Mouse (Mus musculus) right cerebral cortex, adult 2 months (tissue): ENCODE measurements around the gene Fam19a2.

ENCODE experiments used
- DNase-seq, 2 experiments: peaks; one replicate each; pipeline ENCODE4 v3.0.0; 2021 to 2022; ENCODE audit warnings: low spot score in 2 of 2

Gene Fam19a2

DNA sequence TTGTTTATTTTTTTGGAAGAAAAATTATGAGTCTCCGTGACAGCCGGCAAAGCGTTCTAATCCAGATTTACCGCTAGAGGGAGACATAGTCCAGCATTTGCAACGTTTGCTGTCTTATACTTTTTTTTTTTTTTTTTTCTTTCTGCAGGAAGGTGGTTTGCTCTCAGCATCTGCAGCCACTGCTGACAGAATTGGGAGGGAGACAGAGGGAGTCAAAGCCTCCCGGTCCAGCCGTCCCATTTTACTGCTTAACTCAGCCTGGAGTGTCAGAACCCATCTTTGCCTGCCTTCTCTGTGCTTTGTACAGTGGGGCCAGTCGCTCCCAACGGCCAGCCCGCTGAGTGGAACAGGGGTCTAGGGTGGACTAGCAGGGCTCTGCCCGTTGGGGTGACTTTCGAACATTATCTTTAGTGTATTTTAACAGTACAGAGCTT, at the start of gene Fam19a2:
TSS of gene Fam19a2 (plus strand) at position 121 of the 434 bp plus-strand sequence.
- DNase-seq: peak; percentile 60 to 74

- DNase-seq: no peak
Measured at GRCm38 (mm10) chr10:123222785-123223184, 41.0 kb upstream of the Fam19a2 start.

- no peak for DNase-seq
Measured at GRCm38 (mm10) chr10:123229420-123229819, 34.4 kb upstream of the Fam19a2 start.

DNA sequence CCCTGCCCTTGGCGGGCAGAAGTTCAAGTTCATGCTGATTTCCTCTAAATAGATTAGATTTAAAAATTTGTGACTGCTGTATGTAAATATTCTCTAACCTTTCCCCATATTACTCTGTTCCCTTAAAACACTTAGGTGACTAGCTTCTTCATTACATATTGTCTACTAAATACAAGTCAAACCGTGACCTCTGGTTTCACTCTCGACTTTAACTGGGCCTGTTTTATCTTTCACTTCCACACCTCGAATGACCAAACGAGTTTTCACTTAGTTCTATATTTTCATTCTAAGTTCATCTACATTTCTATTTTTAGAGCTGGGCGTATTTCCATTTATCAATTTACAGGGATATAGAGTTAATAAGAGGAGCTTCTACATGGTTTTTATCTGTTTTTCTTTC, 15.7 kb upstream of the Fam19a2 start:
- DNase-seq: no peak

DNA sequence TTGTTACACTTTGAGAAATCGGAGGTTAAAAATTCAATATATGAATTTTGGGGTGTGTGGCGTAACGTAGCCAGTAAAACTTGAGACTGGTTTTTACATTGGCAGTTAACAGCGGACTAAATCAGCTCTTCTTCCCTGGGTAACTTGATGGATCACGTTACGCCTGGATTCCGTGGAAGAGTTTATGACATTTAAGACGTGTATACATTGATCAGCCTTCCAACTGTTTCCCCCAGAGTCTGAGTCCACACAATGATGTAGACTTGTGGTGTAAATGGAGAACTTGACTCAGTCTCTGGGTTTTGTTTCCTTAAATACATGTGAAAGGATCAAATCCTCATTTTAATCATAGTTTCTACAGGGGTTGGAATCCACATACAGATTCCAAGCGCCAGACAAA, 11.9 kb upstream of the Fam19a2 start:
- DNase-seq: no peak

DNA sequence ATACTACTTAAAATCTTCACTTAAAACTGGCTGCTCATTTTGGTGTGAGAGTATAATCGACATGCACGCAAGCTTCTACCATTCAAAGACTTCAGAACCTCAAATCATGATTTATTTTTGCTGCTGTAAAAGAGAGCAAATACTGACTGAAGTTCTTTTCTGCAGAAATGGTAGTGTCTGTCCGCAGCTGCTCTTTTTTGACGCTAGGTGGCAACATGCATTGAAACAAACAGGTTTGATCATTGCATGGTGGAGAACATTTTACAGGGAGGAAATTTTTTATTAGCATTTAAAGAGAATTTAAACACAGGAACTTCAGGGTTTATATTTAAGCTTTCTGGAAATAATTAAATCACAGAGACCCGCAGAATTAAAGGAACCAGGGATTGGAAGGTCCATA, 9.5 kb upstream of the Fam19a2 start:
- peak; percentile 37 to 52 for DNase-seq

DNA sequence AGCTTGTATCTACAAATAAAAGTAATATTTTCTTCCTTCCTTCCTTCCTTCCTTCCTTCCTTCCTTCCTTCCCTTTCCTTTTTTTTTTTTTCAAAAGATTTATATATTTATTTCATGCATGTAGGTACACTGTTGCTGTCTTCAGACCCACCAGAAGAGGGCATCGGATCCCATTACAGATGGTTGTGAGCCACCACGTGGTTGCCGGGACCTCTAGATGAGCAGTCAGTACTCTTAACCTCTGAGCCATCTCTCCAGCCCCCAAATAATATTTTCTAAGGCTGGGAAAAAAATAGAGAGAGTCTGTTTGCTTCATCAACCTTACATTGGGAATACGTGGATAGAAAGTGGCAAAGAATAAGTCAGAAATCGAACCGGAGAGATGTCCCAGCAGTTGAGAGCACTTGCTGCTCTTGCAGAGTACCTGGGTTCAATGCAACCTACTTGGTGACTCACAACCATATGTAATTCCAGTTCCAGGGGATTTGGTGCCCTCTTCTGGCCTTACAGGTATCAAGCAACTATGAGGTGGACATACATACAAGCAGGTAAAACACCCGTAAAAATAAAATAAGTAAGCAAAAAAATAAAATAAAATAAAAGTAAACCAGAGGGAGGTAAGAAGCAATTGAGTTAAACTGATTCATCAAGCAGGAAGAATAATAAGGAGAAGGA, 8.0 kb upstream of the Fam19a2 start:
- DNase-seq: no peak

DNA sequence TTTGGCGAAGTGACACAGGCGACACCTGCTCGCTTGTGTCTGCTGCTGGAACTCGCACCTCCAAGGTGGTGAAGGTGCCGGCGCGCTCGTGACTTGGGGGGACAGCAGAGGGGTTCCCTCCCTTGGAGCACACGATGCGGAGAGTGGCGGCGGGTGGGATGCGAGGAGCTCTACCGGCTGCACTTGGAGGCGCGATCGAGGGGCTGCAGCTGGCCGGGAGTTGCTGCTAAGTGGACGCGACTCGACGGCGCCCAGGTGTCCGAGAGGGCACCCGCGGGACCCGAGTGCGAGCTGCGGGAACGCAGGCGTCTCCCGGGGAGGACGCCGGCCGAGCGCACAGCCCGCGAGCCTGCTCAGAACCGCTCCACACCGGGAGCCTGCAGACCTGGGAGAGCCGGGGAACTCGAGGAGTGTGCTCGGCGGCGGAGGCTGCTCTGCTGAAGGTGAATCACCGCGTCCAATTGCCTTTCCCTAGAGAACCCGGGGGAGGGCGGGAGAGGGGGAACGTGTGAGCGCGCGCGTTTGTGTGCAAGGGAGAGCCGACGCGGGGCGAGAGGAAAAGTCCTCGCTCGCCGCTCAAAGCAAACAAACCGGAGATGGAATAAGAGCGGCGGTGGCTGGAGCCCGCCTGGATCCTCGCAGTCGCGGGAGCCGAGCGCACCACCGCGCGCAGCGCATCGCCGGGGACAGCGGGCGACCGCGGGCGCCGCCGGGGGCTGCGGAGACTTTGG, 830 bp downstream of the Fam19a2 start:
- DNase-seq: peak; percentile 70 to 78

GRCm38 (mm10) chr10:123265241-123265790, 1.5 kb downstream of the Fam19a2 start:
- DNase-seq: peak; percentile 30 to 33

GRCm38 (mm10) chr10:123268568-123268967, 4.8 kb downstream of the Fam19a2 start:
- DNase-seq: peak; percentile 59 to 63

GRCm38 (mm10) chr10:123274554-123274953, 10.8 kb downstream of the Fam19a2 start:
- no peak for DNase-seq

DNA sequence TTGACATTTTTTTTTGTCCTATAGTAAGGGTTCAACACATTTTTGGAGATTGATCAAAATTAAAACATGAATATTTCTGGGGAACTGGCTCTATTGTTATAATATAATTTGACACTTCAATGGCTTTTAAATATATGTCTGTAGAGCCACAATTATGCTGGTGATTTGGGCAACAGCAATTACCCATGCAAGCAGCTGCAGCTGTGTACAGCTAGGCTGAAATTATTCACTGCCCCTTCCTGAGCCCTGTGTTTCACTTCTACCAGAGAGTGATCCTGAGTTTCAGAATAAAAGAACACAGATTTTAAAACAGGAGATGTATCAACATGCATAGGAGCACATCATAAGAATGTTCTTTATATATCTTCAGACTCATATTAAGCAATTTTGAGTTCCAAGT, 43.5 kb downstream of the Fam19a2 start:
- DNase-seq: no peak

DNA sequence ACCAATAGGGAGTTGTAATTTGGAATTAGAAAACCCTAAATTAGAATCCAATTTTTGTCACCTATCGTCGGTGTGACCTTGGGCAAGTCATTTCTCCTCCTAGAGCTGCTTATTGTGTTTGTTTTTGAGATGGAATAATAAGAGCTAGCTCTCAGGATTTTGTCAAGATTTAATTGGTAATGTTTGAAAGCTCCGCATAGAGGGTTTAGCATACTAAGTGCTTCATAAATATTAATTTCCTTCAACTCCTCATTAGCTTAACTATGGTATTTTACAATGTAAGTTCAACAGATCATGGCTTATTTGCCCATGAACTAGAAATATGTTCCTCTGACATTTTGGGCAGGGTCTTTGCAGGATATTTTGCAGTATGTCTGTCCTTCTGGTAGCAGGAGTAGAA, 62.5 kb downstream of the Fam19a2 start:
- no peak for DNase-seq

GRCm38 (mm10) chr10:123341280-123341679, 77.5 kb downstream of the Fam19a2 start:
- no peak for DNase-seq

- DNase-seq: peak; percentile 46 to 73
Measured at GRCm38 (mm10) chr10:123342591-123343236, 78.9 kb downstream of the Fam19a2 start.

GRCm38 (mm10) chr10:123346301-123346700, 82.5 kb downstream of the Fam19a2 start:
- DNase-seq: no peak

DNA sequence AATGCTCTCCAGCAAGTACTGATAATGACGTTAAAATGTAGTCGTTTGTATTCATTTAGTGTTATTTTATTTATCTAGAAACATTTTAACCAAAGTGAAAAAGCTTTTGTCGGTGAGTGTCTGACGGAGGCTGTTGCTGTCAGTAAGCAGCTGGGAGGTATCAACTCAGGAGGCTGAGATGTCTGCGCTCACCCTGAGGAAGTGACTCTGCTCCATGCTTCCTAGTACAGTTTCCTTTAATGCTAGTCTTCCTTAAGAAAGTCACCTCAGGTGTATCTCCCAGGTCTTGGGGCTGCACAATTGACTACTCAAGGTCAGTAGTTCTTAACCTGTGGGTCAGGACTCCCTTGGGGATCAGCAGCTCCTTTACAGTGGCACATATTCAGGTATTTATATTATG, 89.9 kb downstream of the Fam19a2 start:
- no peak for DNase-seq

- no peak for DNase-seq
Measured at GRCm38 (mm10) chr10:123357010-123357409, 93.2 kb downstream of the Fam19a2 start.

DNA sequence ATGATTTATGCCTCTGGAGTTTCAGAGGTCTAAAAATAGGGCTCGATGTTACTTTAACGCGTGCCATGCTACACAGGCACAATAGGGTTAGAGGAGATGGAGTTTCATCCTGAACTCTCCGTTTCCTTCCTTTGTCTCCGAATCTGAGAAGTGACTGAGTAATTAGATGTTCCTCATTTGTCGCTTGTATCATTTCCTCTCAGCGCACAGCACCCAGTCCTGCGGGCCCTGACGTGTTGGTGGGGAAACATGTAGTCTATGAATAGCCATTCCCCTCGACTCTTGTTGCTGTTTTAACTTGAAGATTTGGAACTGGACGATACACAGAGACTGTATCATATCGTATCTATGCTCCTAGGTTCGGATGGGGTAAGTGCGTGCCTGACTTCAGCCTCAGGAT, 96.7 kb downstream of the Fam19a2 start:
- no peak for DNase-seq

GRCm38 (mm10) chr10:123364628-123365027, 100.8 kb downstream of the Fam19a2 start:
- peak; percentile 49 to 50 for DNase-seq

DNA sequence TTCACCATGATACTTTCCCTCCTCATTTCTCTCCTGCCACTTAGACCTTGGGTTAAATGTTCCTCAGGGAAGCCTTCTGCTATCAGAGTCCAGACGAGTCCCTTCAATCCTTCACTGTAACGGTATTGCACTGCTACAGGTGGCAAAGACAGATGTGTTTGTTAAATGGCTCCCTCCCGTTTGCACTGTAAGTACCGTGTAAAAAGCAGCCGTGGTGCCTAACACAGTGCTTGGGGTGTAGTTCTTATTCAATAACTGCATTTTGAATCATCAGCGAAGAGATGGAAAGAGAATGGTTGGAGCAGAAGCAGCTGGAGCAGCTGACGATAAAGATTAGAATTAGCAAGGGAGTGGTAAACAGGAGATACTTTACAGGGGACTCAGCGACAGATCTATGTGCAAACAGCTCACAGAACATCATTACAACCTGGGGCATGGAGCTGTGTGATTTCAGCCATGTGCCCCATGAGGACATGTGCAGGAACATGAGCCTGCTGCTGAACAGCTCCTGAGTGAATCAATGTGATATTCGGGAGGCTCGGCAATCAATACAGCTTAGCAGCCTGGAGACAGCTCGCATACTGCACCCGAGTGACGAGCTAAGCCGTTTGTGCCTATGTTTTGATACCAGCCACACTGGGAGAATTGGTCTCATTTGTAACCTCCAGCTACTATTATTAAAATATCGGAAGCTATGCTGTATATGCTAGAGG, 103.5 kb downstream of the Fam19a2 start:
- DNase-seq: no peak

DNA sequence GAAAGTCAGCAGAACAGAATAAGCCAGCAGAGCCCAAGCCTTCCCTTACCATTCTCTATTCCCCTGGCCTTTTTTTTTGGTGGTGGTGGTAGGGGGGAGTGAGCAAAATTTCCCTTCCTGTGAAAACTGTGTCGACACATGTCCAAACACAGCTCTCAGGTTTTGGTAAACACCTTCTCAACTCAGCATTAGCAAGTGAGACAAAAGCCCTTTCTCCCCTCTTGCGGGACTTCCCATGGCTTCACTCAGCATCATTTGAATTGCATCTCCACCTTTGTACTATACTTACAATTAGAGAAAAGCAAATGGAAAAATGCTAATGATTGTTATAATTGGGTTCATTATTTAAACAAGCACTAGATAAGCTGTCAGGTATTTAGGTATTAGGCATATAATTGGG, 119.5 kb downstream of the Fam19a2 start:
- DNase-seq: no peak
